Mouse (Mus musculus): Measurements from ENCODE around the gene Pla2r1. TPM values are rescaled to one million over a fixed set of nuclear protein-coding genes. Genes with fewer than 3 reads are reported as not detected.

Gene Pla2r1
- polyA plus RNA-seq, 1 experiment from 2014 or later: 1.7 TPM

Other genes starting within 250 kb of the Pla2r1 start
- 1.1 TPM in 2 replicates for gene Ly75, start 170.0 kb downstream of the Pla2r1 start, polyA plus RNA-seq (2015; fragmentation: Nextera tagmentation; extraction: Ambion mirVana)
- gene Itgb6, start 169.3 kb upstream of the Pla2r1 start, polyA plus RNA-seq (2015; fragmentation: Nextera tagmentation; extraction: Ambion mirVana): 10.1 and 13.2 TPM in 2 replicates

Measured in stomach, embryonic 15.5 days (tissue).